Mouse (Mus musculus): ENCODE data around the gene Arhgef9. TPM values are rescaled to one million over a fixed set of nuclear protein-coding genes. Genes with fewer than 3 reads are reported as not detected.

Arhgef9 gene
- total RNA-seq, 2 experiments from 2014 or later, result 9.6 to 11.9 TPM

GRCm38 (mm10) chrX:95025779-95026360 lies 170.8 kb downstream of the Arhgef9 start:
- intact Hi-C loops (cut with DNase I; ENCODE audit: low total_unique reads), result no loop called here
- DNase-seq, result peak; percentile 8

- intact Hi-C loops (cut with DNase I; ENCODE audit: low total_unique reads), result no loop called here
- no peak for DNase-seq
These were observed 184.6 kb downstream of the Arhgef9 start for GRCm38 (mm10) chrX:95012033-95012432.

Other genes with a start within 250 kb of the Arhgef9 start
- 1 to 10 TPM; 1.3 to 1.5 TPM for gene Spin4, start 170.2 kb downstream of the Arhgef9 start, total RNA-seq (2021)
- 1 to 10 TPM; 6.0 to 7.5 TPM for gene Amer1, start 248.0 kb upstream of the Arhgef9 start, total RNA-seq (2021)

Data from gastrocnemius, postnatal 14 days (tissue).